Mouse (Mus musculus): ENCODE data around the gene Pex7. TPM values are rescaled to one million over a fixed set of nuclear protein-coding genes. Genes with fewer than 3 reads are reported as not detected.

Pex7 gene
- polyA plus RNA-seq, 1 experiment from 2014 or later: 21.2 TPM

DNA sequence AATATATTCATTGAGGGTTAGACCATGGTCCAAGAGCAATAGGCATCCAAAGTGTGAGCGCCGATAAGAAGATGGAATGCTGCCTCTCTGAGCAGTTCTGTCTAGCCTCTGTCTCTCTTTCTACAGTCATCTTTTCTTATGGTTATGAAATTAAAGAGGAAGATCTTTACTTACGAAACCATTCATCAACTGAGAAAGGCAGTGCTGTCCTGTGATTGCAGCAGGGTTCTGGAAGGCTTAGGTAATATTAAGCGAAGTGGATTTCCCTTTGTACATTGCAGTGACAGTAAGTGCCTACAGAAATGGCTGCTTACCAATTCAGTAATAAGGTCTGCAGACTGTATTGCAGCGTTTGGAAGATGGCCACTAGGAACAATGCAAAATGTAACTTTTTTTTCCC lies 67.7 kb downstream of the Pex7 start:
- 90% methylated on average over 5 of the region's 5 CpGs for WGBS

DNA sequence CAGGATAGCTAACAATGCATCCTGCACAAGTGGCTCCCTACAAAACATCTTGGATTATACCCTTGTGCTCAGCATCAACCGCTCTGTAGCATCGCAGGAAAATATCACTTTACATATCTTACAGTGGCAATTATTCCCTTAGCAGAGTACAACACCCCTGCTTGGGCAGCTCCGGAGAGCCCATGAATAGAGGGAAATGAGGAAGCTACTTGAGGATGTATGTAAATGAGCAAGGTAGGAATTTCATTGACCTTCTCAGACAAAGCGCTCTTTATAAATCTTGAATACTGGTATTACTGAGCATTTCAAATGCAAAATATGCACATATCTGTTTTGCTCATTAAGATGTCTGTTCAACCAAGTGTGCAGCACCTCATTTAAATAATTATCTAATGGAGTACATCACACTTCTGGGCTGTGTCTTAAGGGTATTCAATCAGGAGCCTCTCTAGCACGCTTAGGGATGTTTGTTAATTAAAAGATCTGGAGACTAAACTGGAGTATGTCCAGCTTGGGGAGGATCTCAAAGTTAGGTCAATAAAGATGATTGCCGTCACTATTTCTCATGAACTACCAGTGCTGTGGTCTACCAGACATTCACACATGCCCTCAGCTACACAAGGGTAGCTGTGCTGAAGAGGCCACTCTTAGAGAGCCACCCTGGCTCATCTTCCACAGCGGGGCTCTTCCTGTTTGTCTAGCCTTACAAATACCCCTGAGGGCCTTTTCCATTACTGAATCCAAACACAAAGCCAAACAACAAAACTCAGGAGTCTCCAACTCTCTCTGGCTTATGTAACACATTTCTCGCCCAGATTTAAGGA lies 71.4 kb downstream of the Pex7 start:
- Histone ChIP-seq H3K27me3 (no peaks in the 10 kb centered on the region), H3K9ac (replicated peaks) (no peak overlapping the region), H3K4me2 (no peak overlapping the region), H3K9me3 (no peaks in the 10 kb centered on the region), H3K4me3 (replicated peaks) (no peak overlapping the region), H3K4me1 (replicated peaks) (no peaks in the 10 kb centered on the region), H3K36me3 (no peaks in the 10 kb centered on the region), H3K27ac (no peak overlapping the region)
- 84% methylated on average over 8 of the region's 8 CpGs for WGBS
- no peak for ATAC-seq (ENCODE audit: insufficient number of reproducible peaks, insufficient read depth, low FRiP score, low TSS enrichment, low read depth)

More for the DNA sequence above, 67.7 kb downstream of the Pex7 start:
- H3K4me3 ChIP-seq (replicated peaks): no peak overlapping the region
- no peak overlapping the region for H3K4me2 ChIP-seq
- no peak for ATAC-seq (ENCODE audit: insufficient number of reproducible peaks, insufficient read depth, low FRiP score, low TSS enrichment, low read depth)
- no peak overlapping the region for H3K27ac ChIP-seq
- no peak overlapping the region for H3K9ac ChIP-seq (replicated peaks)
- no peaks in the 10 kb centered on the region; the same call in 1 of the 2 replicates for H3K27me3 ChIP-seq
- H3K4me1 ChIP-seq (replicated peaks): no peaks in the 10 kb centered on the region
- H3K9me3 ChIP-seq: 0 out of 2 replicates have a peak, but pooled peaks cover 4% of the 10 kb centered on the region
- no peaks in the 10 kb centered on the region for H3K36me3 ChIP-seq

GRCm38 (mm10) chr10:19834222-19834621 lies 73.3 kb downstream of the Pex7 start:
- H3K27ac ChIP-seq: no peak overlapping the region
- no peak overlapping the region for H3K4me2 ChIP-seq
- no peaks in the 10 kb centered on the region for H3K4me1 ChIP-seq (replicated peaks)
- ATAC-seq (ENCODE audit: insufficient number of reproducible peaks, insufficient read depth, low FRiP score, low TSS enrichment, low read depth): no peak
- no peak overlapping the region for H3K4me3 ChIP-seq (replicated peaks)
- H3K9me3 ChIP-seq: no peaks in the 10 kb centered on the region
- WGBS: 94% methylated on average over 6 of the region's 6 CpGs
- H3K9ac ChIP-seq (replicated peaks): no peak overlapping the region
- no peaks in the 10 kb centered on the region for H3K36me3 ChIP-seq
- no peaks in the 10 kb centered on the region for H3K27me3 ChIP-seq

DNA sequence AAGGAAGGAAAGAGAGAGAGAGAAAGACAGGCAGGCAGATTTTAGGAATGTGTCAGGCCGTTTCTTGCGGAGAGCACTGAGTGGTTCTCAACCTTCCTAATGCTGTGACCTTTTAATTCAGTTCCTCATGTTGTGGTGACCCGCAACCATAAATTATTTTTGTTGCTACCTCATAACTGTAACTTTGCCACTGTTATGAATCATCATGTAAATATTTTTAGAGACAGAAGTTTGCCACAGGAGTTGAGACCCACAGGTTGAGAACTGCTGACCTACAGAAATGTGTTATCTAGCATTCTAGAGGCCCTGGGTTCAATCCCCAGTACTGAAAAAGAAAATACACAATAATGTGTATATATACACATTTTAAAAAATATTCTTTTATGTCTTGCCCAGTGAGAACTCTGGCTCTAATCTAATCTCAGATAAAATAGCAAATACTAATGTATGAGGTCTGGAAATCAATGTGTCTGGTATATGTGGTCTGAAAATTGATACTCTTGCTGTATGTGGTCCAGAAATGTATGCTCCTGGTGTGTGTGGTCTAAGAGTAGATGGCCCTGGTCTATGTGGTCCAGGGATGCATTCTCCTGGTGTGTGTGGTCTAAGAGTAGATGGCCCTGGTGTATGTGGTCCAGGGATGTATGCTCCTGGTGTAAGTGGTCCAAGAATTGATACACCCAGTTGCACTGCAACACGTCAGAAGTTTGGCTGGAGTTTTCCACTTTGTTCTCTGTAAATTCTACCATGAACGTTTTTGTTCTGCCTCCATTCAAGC lies 76.2 kb downstream of the Pex7 start:
- H3K9me3 ChIP-seq: no peaks in the 10 kb centered on the region
- no peak for ATAC-seq (ENCODE audit: insufficient number of reproducible peaks, insufficient read depth, low FRiP score, low TSS enrichment, low read depth)
- H3K9ac ChIP-seq (replicated peaks): no peak overlapping the region
- WGBS: 83% methylated on average over 5 of the region's 5 CpGs
- H3K27me3 ChIP-seq: no peaks in the 10 kb centered on the region; the same call in 1 of the 2 replicates
- no peaks in the 10 kb centered on the region for H3K36me3 ChIP-seq
- H3K27ac ChIP-seq: no peak overlapping the region
- H3K4me2 ChIP-seq: no peak overlapping the region
- no peak overlapping the region for H3K4me3 ChIP-seq (replicated peaks)
- peaks cover 3% of the 10 kb centered on the region; the same call in 1 of the 2 replicates for H3K4me1 ChIP-seq (replicated peaks)

DNA sequence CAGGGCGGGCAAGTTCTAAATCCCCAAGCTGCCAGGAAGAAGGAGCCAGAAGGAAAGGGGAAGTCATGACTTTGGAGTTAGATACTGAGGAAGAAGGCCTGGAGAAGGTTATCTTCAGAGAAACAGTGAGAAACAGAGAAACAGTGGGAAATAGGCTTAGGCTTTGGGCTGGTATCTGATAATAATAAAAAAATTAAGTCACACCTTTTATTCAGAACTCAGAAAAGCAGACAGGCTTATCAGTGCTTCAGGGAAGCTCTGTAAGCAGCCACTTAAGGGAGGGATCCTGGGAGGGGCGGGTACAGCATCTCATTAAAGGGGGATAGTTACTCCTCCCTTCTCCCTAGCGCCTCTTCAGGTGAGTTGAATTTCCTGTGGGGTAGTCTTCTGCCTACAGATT lies 86.5 kb downstream of the Pex7 start:
- H3K27ac ChIP-seq: no peak overlapping the region
- 63% methylated on average over 3 of the region's 3 CpGs for WGBS
- H3K9me3 ChIP-seq: no peaks in the 10 kb centered on the region
- H3K4me2 ChIP-seq: no peak overlapping the region
- H3K36me3 ChIP-seq: no peaks in the 10 kb centered on the region
- no peaks in the 10 kb centered on the region for H3K4me1 ChIP-seq (replicated peaks)
- H3K4me3 ChIP-seq (replicated peaks): no peak overlapping the region
- ATAC-seq (ENCODE audit: insufficient number of reproducible peaks, insufficient read depth, low FRiP score, low TSS enrichment, low read depth): no peak
- no peak overlapping the region for H3K9ac ChIP-seq (replicated peaks)
- no peaks in the 10 kb centered on the region; the same call in 1 of the 2 replicates for H3K27me3 ChIP-seq

DNA sequence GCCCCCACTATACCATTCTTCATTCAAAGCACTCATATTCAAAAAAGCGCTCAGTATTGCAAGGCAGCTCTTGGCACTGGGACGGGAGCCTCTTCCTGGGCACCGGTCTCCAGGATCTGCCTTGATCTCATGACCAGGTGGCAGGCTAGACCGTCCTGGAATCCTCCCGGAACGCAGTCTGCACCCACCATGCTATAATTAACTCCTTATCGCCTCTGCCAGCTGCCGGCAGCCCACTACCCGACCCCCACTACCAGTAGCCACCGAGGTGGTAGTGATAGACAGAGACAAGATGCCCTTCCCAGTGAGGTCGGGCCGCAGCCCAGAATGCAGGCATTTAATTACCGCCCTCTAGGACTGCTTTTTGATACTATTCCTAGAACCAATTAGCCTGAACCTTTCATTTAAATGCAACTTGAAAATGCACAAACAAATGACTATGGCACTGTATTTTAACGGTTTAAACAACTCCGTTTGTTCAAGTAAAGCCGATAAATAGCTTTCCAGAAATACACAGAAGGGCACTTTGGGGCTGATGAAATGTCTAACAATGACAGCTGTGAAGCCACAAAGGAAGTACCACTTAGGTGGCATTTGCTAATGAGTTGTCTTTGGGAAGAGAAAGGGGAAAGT lies 88.7 kb downstream of the Pex7 start:
- Histone ChIP-seq H3K9ac (replicated peaks) (no peak overlapping the region), H3K36me3 (no peaks in the 10 kb centered on the region), H3K27me3 (peaks cover 4% of the 10 kb centered on the region; the same call in 1 of the 2 replicates), H3K4me1 (replicated peaks) (no peaks in the 10 kb centered on the region), H3K9me3 (no peaks in the 10 kb centered on the region), H3K27ac (no peak overlapping the region), H3K4me3 (replicated peaks) (no peak overlapping the region), H3K4me2 (no peak overlapping the region)
- ATAC-seq (ENCODE audit: insufficient number of reproducible peaks, insufficient read depth, low FRiP score, low TSS enrichment, low read depth): no peak
- WGBS: 52% methylated on average over 16 of the region's 16 CpGs

- 13% methylated on average over 8 of the region's 8 CpGs for WGBS
- H3K9ac ChIP-seq (replicated peaks): no peak overlapping the region
- no peak overlapping the region for H3K4me3 ChIP-seq (replicated peaks)
- H3K36me3 ChIP-seq: no peaks in the 10 kb centered on the region
- no peaks in the 10 kb centered on the region for H3K9me3 ChIP-seq
- no peak for ATAC-seq (ENCODE audit: insufficient number of reproducible peaks, insufficient read depth, low FRiP score, low TSS enrichment, low read depth)
- H3K27ac ChIP-seq: no peak overlapping the region
- peaks cover 4% of the 10 kb centered on the region for H3K27me3 ChIP-seq
- no peak overlapping the region for H3K4me2 ChIP-seq
- H3K4me1 ChIP-seq (replicated peaks): no peaks in the 10 kb centered on the region
Observed at GRCm38 (mm10) chr10:19815371-19815770, 92.1 kb downstream of the Pex7 start.

DNA sequence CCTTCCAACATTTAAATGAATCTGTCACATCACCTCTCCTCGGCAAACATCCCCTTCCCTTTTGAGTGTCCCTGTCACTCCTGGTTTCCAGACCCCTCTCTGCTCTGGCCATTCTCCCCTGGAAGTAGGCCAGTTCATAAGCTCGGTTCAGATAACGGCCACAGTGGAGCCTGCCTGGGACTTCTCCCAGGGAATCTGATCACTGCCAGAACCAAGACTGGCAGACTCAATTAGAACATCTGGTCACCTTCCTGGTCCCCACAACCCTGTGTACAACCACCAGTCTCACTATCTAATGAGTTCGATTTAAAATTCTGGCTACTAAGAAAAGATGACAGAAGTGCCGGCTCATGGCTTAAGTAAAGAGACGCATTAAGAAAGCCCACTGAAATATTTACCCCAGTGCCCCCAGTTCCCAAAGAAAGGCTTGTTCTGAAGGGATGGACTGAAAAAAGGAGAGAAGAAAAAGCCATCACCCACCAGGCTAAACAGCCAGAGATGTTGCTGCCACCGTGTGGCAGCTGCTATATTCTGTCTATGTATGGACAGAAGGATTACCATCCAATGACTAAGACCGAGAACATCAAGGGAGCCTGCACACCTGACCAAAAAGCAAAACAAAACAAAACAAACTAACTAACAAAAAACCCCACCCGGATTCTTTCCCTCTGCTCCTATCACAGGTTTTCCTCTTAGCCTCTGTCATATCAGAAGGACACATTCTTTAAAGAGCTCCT lies 95.9 kb downstream of the Pex7 start:
- ATAC-seq (ENCODE audit: insufficient number of reproducible peaks, insufficient read depth, low FRiP score, low TSS enrichment, low read depth): no peak
- no peak overlapping the region for H3K27ac ChIP-seq
- no peak overlapping the region for H3K4me3 ChIP-seq (replicated peaks)
- no peak overlapping the region for H3K4me2 ChIP-seq
- H3K36me3 ChIP-seq: no peaks in the 10 kb centered on the region
- peaks cover 4% of the 10 kb centered on the region for H3K27me3 ChIP-seq
- 56% methylated on average over 9 of the region's 9 CpGs for WGBS
- H3K4me1 ChIP-seq (replicated peaks): no peaks in the 10 kb centered on the region
- H3K9ac ChIP-seq (replicated peaks): no peak overlapping the region
- no peaks in the 10 kb centered on the region for H3K9me3 ChIP-seq

DNA sequence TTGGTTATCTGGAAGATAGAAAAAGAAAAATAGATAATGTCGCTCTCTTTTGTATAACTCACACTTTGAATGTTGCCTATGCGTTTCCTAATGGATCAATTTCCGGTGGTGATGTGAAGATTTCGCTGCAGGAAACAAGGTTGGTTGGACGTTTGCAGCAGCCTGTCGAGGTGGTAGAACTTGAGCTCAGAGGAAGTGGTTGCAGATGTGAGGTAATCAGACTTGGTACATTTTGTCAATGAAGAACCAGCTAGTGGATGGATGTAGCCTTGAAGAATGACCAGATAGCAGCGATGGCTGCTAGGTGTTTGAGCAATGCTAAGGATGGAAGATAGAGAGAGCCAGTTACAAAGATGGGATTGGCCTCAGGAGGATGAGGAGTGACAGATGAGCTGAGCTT lies 102.7 kb downstream of the Pex7 start:
- no peak overlapping the region for H3K4me2 ChIP-seq
- H3K4me1 ChIP-seq (replicated peaks): no peaks in the 10 kb centered on the region
- H3K4me3 ChIP-seq (replicated peaks): no peak overlapping the region
- 83% methylated on average over 7 of the region's 7 CpGs for WGBS
- no peak for ATAC-seq (ENCODE audit: insufficient number of reproducible peaks, insufficient read depth, low FRiP score, low TSS enrichment, low read depth)
- H3K36me3 ChIP-seq: no peaks in the 10 kb centered on the region
- H3K9me3 ChIP-seq: no peaks in the 10 kb centered on the region
- H3K9ac ChIP-seq (replicated peaks): no peak overlapping the region
- H3K27ac ChIP-seq: no peak overlapping the region
- no peaks in the 10 kb centered on the region for H3K27me3 ChIP-seq
